Mouse (Mus musculus): ENCODE results near the gene Appl2.
"Not testable (repeated sequence)": the region's sequence is repeated elsewhere in the genome, so short reads cannot be mapped to it uniquely, and the experiment has no call there.

The Appl2 gene

GRCm38 (mm10) chr10:83648131-83649020 lies at the start of gene Appl2:
Appl2 (minus strand) TSS chr10:83648738.
- in situ Hi-C loops (cut with MboI; ENCODE audit: low sequenced_read_pairs) = no loop called here

- in situ Hi-C loops (cut with MboI; ENCODE audit: low sequenced_read_pairs) = no loop called here
Measured at GRCm38 (mm10) chr10:83696226-83696625, 47.7 kb upstream of the Appl2 start.

- in situ Hi-C loops (cut with MboI; ENCODE audit: low sequenced_read_pairs) = no loop called here
Measured at GRCm38 (mm10) chr10:83692175-83692895, 43.8 kb upstream of the Appl2 start.

GRCm38 (mm10) chr10:83688215-83688614 lies 39.7 kb upstream of the Appl2 start:
- in situ Hi-C loops (cut with MboI; ENCODE audit: low sequenced_read_pairs) = no loop called here

- in situ Hi-C loops (cut with MboI; ENCODE audit: low sequenced_read_pairs) = no loop called here
Measured at GRCm38 (mm10) chr10:83681334-83681733, 32.8 kb upstream of the Appl2 start.

GRCm38 (mm10) chr10:83666556-83666955 lies 18.0 kb upstream of the Appl2 start:
- in situ Hi-C loops (cut with MboI; ENCODE audit: low sequenced_read_pairs) = no loop called here

- in situ Hi-C loops (cut with MboI; ENCODE audit: low sequenced_read_pairs) = no loop called here
Measured at GRCm38 (mm10) chr10:83661925-83662324, 13.4 kb upstream of the Appl2 start.

- in situ Hi-C loops (cut with MboI; ENCODE audit: low sequenced_read_pairs) = no loop called here
Measured at GRCm38 (mm10) chr10:83660605-83661004, 12.1 kb upstream of the Appl2 start.

GRCm38 (mm10) chr10:83654591-83654990 lies 6.1 kb upstream of the Appl2 start:
- in situ Hi-C loops (cut with MboI; ENCODE audit: low sequenced_read_pairs) = no loop called here

- in situ Hi-C loops (cut with MboI; ENCODE audit: low sequenced_read_pairs) = not testable (repeated sequence)
Measured at GRCm38 (mm10) chr10:83652205-83652866, 3.8 kb upstream of the Appl2 start.

- in situ Hi-C loops (cut with MboI; ENCODE audit: low sequenced_read_pairs) = no loop called here
Measured at GRCm38 (mm10) chr10:83649037-83649436, 499 bp upstream of the Appl2 start.

GRCm38 (mm10) chr10:83646351-83646885 lies 2.1 kb downstream of the Appl2 start:
- in situ Hi-C loops (cut with MboI; ENCODE audit: low sequenced_read_pairs) = no loop called here

GRCm38 (mm10) chr10:83645716-83645990 lies 2.9 kb downstream of the Appl2 start:
- in situ Hi-C loops (cut with MboI; ENCODE audit: low sequenced_read_pairs) = no loop called here

- in situ Hi-C loops (cut with MboI; ENCODE audit: low sequenced_read_pairs) = no loop called here
Measured at GRCm38 (mm10) chr10:83644865-83645715, 3.4 kb downstream of the Appl2 start.

GRCm38 (mm10) chr10:83644167-83644566 lies 4.4 kb downstream of the Appl2 start:
- in situ Hi-C loops (cut with MboI; ENCODE audit: low sequenced_read_pairs) = no loop called here

- in situ Hi-C loops (cut with MboI; ENCODE audit: low sequenced_read_pairs) = no loop called here
Measured at GRCm38 (mm10) chr10:83641641-83642040, 6.9 kb downstream of the Appl2 start.

GRCm38 (mm10) chr10:83639881-83640386 lies 8.6 kb downstream of the Appl2 start:
- in situ Hi-C loops (cut with MboI; ENCODE audit: low sequenced_read_pairs) = no loop called here

- in situ Hi-C loops (cut with MboI; ENCODE audit: low sequenced_read_pairs) = no loop called here
Measured at GRCm38 (mm10) chr10:83637295-83637694, 11.2 kb downstream of the Appl2 start.

GRCm38 (mm10) chr10:83636191-83636590 lies 12.3 kb downstream of the Appl2 start:
- in situ Hi-C loops (cut with MboI; ENCODE audit: low sequenced_read_pairs) = no loop called here

- in situ Hi-C loops (cut with MboI; ENCODE audit: low sequenced_read_pairs) = no loop called here
Measured at GRCm38 (mm10) chr10:83634461-83634860, 14.1 kb downstream of the Appl2 start.

Data from CH12F3 (cell line).